Mouse (Mus musculus) limb, embryonic 12.5 days (tissue): ENCODE measurements around the gene Gm28434. TPM values are rescaled to one million over a fixed set of nuclear protein-coding genes. Genes with fewer than 3 reads are reported as not detected.

ENCODE experiments used
- polyA plus RNA-seq: library from polyadenylated mRNA; unstranded; fragments of >200 nt; fragmentation: Nextera tagmentation; extraction: Ambion mirVana; gene quantifications from 2 replicates; pipeline ENCODE4 v1.2.1, GENCODE M21; 2016

Gm28434 gene
- polyA plus RNA-seq, 1 experiment from 2014 or later = not detected

Other genes with a start within 250 kb of the Gm28434 start
- not detected in 2 replicates for gene Csn1s2a, start 194.9 kb upstream of the Gm28434 start, polyA plus RNA-seq
- not detected in 2 replicates for gene Csn1s2b, start 161.4 kb upstream of the Gm28434 start, polyA plus RNA-seq
- not detected in 2 replicates for gene Prr27, start 143.8 kb upstream of the Gm28434 start, polyA plus RNA-seq
- gene Odam, start 84.5 kb upstream of the Gm28434 start, polyA plus RNA-seq = not detected in 2 replicates
- gene Csn3, start 43.9 kb upstream of the Gm28434 start, polyA plus RNA-seq = not detected in 2 replicates
- gene 2310003L06Rik, start 58 bp upstream of the Gm28434 start, polyA plus RNA-seq = not detected in 2 replicates
- not detected in 2 replicates for gene Cabs1, start 9.9 kb downstream of the Gm28434 start, polyA plus RNA-seq
- gene Smr3a, start 33.0 kb downstream of the Gm28434 start, polyA plus RNA-seq = not detected in 2 replicates
- not detected in 2 replicates for gene Smr2, start 117.0 kb downstream of the Gm28434 start, polyA plus RNA-seq
- not detected in 2 replicates for gene Gm11116, start 142.0 kb downstream of the Gm28434 start, polyA plus RNA-seq
- not detected in 2 replicates for gene Gm11115, start 184.6 kb downstream of the Gm28434 start, polyA plus RNA-seq